Comparison of ENCODE assay signal across 8 mouse cellular contexts in the genomic region with DNA sequence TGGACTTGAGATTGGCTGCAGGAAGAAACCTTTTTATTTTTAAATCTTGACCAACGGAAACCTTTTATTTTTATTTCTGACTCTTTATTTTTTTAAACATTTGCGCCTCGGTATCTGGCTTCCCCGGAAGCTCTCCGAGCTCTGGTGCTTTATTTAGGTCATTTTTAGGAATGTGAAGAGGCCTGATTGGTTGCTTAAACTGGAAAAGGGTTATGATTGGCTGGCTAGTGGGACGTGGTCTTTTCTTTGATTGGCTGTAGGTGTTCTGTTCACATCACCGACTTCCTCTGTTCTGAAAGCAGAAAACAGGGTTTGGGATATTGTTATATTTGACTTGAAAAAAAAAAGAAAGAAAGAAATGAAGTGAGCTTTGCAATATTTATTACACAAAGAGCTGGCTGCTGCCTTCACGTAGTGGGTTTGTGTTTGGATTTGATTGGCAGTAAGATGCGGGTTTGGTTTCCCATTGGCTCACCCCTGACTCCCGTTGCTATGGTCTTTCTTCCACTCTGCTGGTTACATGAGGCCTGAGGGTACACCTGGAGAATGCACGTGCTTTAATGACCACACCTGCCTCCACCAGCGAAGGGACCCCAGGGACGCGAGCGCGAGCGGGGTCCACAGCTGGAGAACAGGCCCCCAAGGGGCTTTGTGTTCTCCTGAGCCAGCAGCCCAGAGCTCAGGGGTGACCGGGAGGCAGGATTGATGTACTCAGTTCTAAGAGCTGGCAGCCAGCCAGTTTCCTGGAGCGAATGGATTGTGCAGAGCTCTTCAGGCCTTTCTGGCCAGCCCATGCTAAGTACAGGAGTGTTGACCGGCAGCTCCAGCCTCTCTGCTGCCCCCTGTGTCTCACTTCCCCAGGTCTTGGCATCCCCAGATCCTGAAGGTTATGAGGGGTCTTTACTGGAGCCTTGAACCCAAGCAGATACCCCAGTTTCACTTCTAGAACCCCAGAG. TPM values are rescaled to one million over a fixed set of nuclear protein-coding genes. Genes with fewer than 3 reads are reported as not detected.
DNase-seq lines count a peak whose midpoint lies in the region; ATAC-seq and TF ChIP-seq lines count a peak whose summit lies in the region.

No protein-coding gene starts in this region.

- intact Hi-C loops in left cerebral cortex, postnatal 36 days (cut with DNase I) = no loop called here

- no peak overlapping the region for H3K9ac ChIP-seq in liver, embryonic 12.5 days

- TF ChIP-seq POLR2A in cortical plate, adult 2 months (IDR thresholded peaks at IDR 0.05; ENCODE audit: extremely low read depth, insufficient read depth, low read length) = no peak
- no peak for TF ChIP-seq POLR2A in olfactory bulb, adult 2 months (IDR thresholded peaks at IDR 0.05; ENCODE audit: insufficient read depth, low read depth, low read length)

- 62% methylated on average over 20 of the region's 20 CpGs for WGBS in liver, embryonic 12.5 days (ENCODE audit: insufficient replicate concordance)
- 46% methylated on average over 20 of the region's 20 CpGs for WGBS in olfactory bulb, adult 2 months

- H3K27me3 ChIP-seq in liver, embryonic 12.5 days (replicated peaks) = peaks cover 5% of the 10 kb centered on the region; the same call in 1 of the 2 replicates

- no peaks in the 10 kb centered on the region for H3K9me3 ChIP-seq in liver, embryonic 12.5 days (replicated peaks)

- H3K4me3 ChIP-seq in cortical plate, adult 2 months (ENCODE audit: insufficient read depth, low read length) = no peak overlapping the region
- H3K4me3 ChIP-seq in liver, embryonic 12.5 days = no peak overlapping the region
- H3K4me3 ChIP-seq in olfactory bulb, adult 2 months (ENCODE audit: insufficient read depth, low read depth, low read length) = 0 out of 2 replicates have a peak overlapping the region, but pooled peaks have one; percentile 3

- TF ChIP-seq CTCF in cortical plate, adult 2 months (IDR thresholded peaks at IDR 0.05; ENCODE audit: extremely low read depth, insufficient read depth, low read length) = no peak
- TF ChIP-seq CTCF in olfactory bulb, adult 2 months (IDR thresholded peaks at IDR 0.05; ENCODE audit: insufficient read depth, low read depth, low read length) = no peak

- no peak; the same call in 1 of the 2 replicates for ATAC-seq in liver, embryonic 12.5 days
- ATAC-seq in megakaryocyte progenitor cell, adult 5-6 weeks (replicated peaks; ENCODE audit: poor library complexity) = no peak

- peak; percentile 49 to 58 for DNase-seq in left cerebral cortex, adult 18-20 months (ENCODE audit: low spot score in 2 of 2)
- no peak for DNase-seq in left cerebral cortex, postnatal 36 days (ENCODE audit: low spot score in 2 of 2)
- peak; percentile 83 for DNase-seq in heart, adult 8-10 months (ENCODE audit: low spot score)
- peak; percentile 76 for DNase-seq in kidney, adult 18-20 months

- peak overlapping the region; percentile 81 for H3K27ac ChIP-seq in cortical plate, adult 2 months (ENCODE audit: insufficient read depth, low read length)
- no peak overlapping the region for H3K27ac ChIP-seq in liver, embryonic 12.5 days
- H3K27ac ChIP-seq in olfactory bulb, adult 2 months (ENCODE audit: insufficient read depth, low read depth, low read length) = no peak overlapping the region; the same call in 1 of the 2 replicates

- peaks cover 14% of the 10 kb centered on the region for H3K4me1 ChIP-seq in cortical plate, adult 2 months (ENCODE audit: control insufficient read depth, insufficient read depth, low read length)
- peaks cover 22% of the 10 kb centered on the region for H3K4me1 ChIP-seq in liver, embryonic 12.5 days
- peaks cover 35% of the 10 kb centered on the region for H3K4me1 ChIP-seq in olfactory bulb, adult 2 months (ENCODE audit: control insufficient read depth, insufficient read depth, low read length)

- H3K36me3 ChIP-seq in liver, embryonic 12.5 days = no peaks in the 10 kb centered on the region

- H3K4me2 ChIP-seq in liver, embryonic 12.5 days = peak overlapping the region; percentile 17; the same call in 1 of the 2 replicates

RNA-seq across cellular contexts. Expression of gene Clstn1, which starts 21.5 kb away (rescaled TPM):
- 1,000 to 10,000 TPM; 1,374 to 1,386 TPM for total RNA-seq in left cerebral cortex, adult 18-20 months (2021)
- total RNA-seq in left cerebral cortex, postnatal 36 days (2021) = 1,000 to 10,000 TPM; 1,328 to 1,609 TPM
- 406 and 407 TPM in 2 replicates for polyA plus RNA-seq in cortical plate, adult 2 months (2012; rRNA removed)
- 10 to 100 TPM; 85.3 to 96.5 (median 94.1) TPM for total RNA-seq in heart, adult 8-10 months (2022)
- polyA plus RNA-seq in liver, embryonic 12.5 days (2016; fragmentation: Nextera tagmentation; extraction: Ambion mirVana) = 6.2 and 6.9 TPM in 2 replicates
- 68.1 and 138 TPM in 2 replicates for polyA plus RNA-seq in olfactory bulb, adult 2 months (2012; ENCODE audit: insufficient read depth, insufficient read length, low replicate concordance, missing spikeins)
- 2.2 and 4.0 TPM in 2 replicates for total RNA-seq in megakaryocyte progenitor cell, adult 5-6 weeks (2015)
- total RNA-seq in megakaryocyte progenitor cell, adult 5-6 weeks (2017) = 4.1 and 5.9 TPM in 2 replicates

RNA-seq across cellular contexts. Expression of gene Ctnnbip1, which starts 46.7 kb away (rescaled TPM):
- 10 to 100 TPM; 33.0 to 33.3 TPM for total RNA-seq in left cerebral cortex, adult 18-20 months (2021)
- 10 to 100 TPM; 36.7 to 43.5 TPM for total RNA-seq in left cerebral cortex, postnatal 36 days (2021)
- polyA plus RNA-seq in cortical plate, adult 2 months (2012; rRNA removed) = 35.8 and 38.0 TPM in 2 replicates
- total RNA-seq in heart, adult 8-10 months (2022) = 10 to 100 TPM; 16.0 to 23.2 (median 20.5) TPM
- 10.0 and 10.1 TPM in 2 replicates for polyA plus RNA-seq in liver, embryonic 12.5 days (2016; fragmentation: Nextera tagmentation; extraction: Ambion mirVana)
- not detected in 2 replicates for polyA plus RNA-seq in olfactory bulb, adult 2 months (2012; ENCODE audit: insufficient read depth, insufficient read length, low replicate concordance, missing spikeins)
- 2.2 and 3.4 TPM in 2 replicates for total RNA-seq in megakaryocyte progenitor cell, adult 5-6 weeks (2015)
- 1.6 and 3.4 TPM in 2 replicates for total RNA-seq in megakaryocyte progenitor cell, adult 5-6 weeks (2017)

Comparison
In these comparisons a context has a peak if more than half of its experiments do, and no peak if none do; other contexts are left out.
1. DNase-seq: peak in left cerebral cortex, adult 18-20 months (2 of 2), heart, adult 8-10 months (single experiment) and kidney, adult 18-20 months (single experiment); none in left cerebral cortex, postnatal 36 days (0 of 2).
2. RNA of gene Clstn1, which starts 21.5 kb away (total RNA-seq): 1,328 to 1,609 TPM in left cerebral cortex, postnatal 36 days, 1,374 to 1,386 TPM in left cerebral cortex, adult 18-20 months and 85.3 to 96.5 TPM in heart, adult 8-10 months; 2.2 to 5.9 TPM in megakaryocyte progenitor cell, adult 5-6 weeks; every median in the first group is over 10 times any median in the second.